ENCODE assay signal across 21 mouse cellular contexts in genomic region chr19:36539311-36539710, GRCm38 (mm10). TPM values are rescaled to one million over a fixed set of nuclear protein-coding genes. Genes with fewer than 3 reads are reported as not detected.
DNase-seq lines count a peak whose midpoint lies in the region; ATAC-seq lines count a peak whose summit lies in the region.
"Had no signal": no experiment of that assay in that cellular context is flagged by ENCODE, and none has a peak within 500 bp of the region (broad histone marks: within the 10 kb centered on the region; RNA-seq: fewer than 3 reads in every experiment).

No protein-coding gene starts in this region.

- no peak overlapping the region for H3K4me3 ChIP-seq in intestine, embryonic 15.5 days (replicated peaks)
- H3K4me3 ChIP-seq: embryonic facial prominence, embryonic 10.5 days; embryonic facial prominence, embryonic 13.5 days; erythroblast, embryonic 14.5 days; forebrain, embryonic 12.5 days; forebrain, embryonic 15.5 days; heart, embryonic 12.5 days; heart, embryonic 15.5 days; hindbrain, embryonic 10.5 days; hindbrain, embryonic 13.5 days had no signal

- H3K4me2 ChIP-seq in intestine, embryonic 15.5 days (replicated peaks) = no peak overlapping the region
- H3K4me2 ChIP-seq: embryonic facial prominence, embryonic 13.5 days; forebrain, embryonic 12.5 days; forebrain, embryonic 15.5 days; hindbrain, embryonic 13.5 days had no signal

- no peak overlapping the region for H3K27ac ChIP-seq in intestine, embryonic 15.5 days
- H3K27ac ChIP-seq: embryonic facial prominence, embryonic 10.5 days; embryonic facial prominence, embryonic 13.5 days; forebrain, embryonic 12.5 days; forebrain, embryonic 15.5 days; hindbrain, embryonic 10.5 days; hindbrain, embryonic 13.5 days had no signal

- no peak overlapping the region for H3K9ac ChIP-seq in intestine, embryonic 15.5 days
- H3K9ac ChIP-seq: embryonic facial prominence, embryonic 13.5 days; forebrain, embryonic 12.5 days; forebrain, embryonic 15.5 days; heart, embryonic 12.5 days; heart, embryonic 15.5 days; hindbrain, embryonic 13.5 days had no signal

- no peaks in the 10 kb centered on the region for H3K9me3 ChIP-seq in intestine, embryonic 15.5 days
- H3K9me3 ChIP-seq: embryonic facial prominence, embryonic 10.5 days; embryonic facial prominence, embryonic 13.5 days; forebrain, embryonic 12.5 days; forebrain, embryonic 15.5 days; G1E; heart, embryonic 12.5 days; heart, embryonic 15.5 days; hindbrain, embryonic 10.5 days; hindbrain, embryonic 13.5 days had no signal

- no peaks in the 10 kb centered on the region for H3K36me3 ChIP-seq in intestine, embryonic 15.5 days
- H3K36me3 ChIP-seq: embryonic facial prominence, embryonic 10.5 days; embryonic facial prominence, embryonic 13.5 days; forebrain, embryonic 12.5 days; forebrain, embryonic 15.5 days; G1E; heart, embryonic 12.5 days; heart, embryonic 15.5 days; hindbrain, embryonic 10.5 days; hindbrain, embryonic 13.5 days had no signal

- WGBS in intestine, embryonic 15.5 days = 93% methylated on average over 2 of the region's 2 CpGs

- peak; percentile 72 for ATAC-seq in activated CD4-positive, CD25-positive, alpha-beta regulatory T cell, adult 4 months
- ATAC-seq in intestine, embryonic 15.5 days = no peak
- ATAC-seq: forebrain, embryonic 15.5 days; Patski had no signal

- peak; percentile 23 for DNase-seq in thymus, postnatal 0 days (ENCODE audit: low spot score)
- no peak for DNase-seq in thymus, adult 18-20 months
- peak; percentile 48 for DNase-seq in naive thymus-derived CD4-positive, alpha-beta T cell, adult 2 months (ENCODE audit: low read depth)
- DNase-seq in testis, postnatal 10 days (ENCODE audit: low spot score) = no peak
- DNase-seq: adrenal gland, adult 8-10 months; cerebellum, adult 11-12 months; gastrocnemius, postnatal 25 days had no signal

- H3K27me3 ChIP-seq in intestine, embryonic 15.5 days (replicated peaks) = no peaks in the 10 kb centered on the region
- H3K27me3 ChIP-seq: CH12.LX; forebrain, embryonic 15.5 days; heart, embryonic 15.5 days had no signal

- H3K4me1 ChIP-seq in intestine, embryonic 15.5 days (replicated peaks) = peaks cover 6% of the 10 kb centered on the region

RNA-seq across cellular contexts. Expression of gene Hectd2, which starts 15.1 kb away (rescaled TPM):
- polyA plus RNA-seq in thymus, postnatal 0 days (2015; fragmentation: Nextera tagmentation; extraction: Ambion mirVana) = 3.1 and 3.3 TPM in 2 replicates
- 1 to 10 TPM in 1 of 2 experiments, under 1 TPM in 1; 0.63 to 1.5 TPM for polyA plus RNA-seq in activated CD4-positive, CD25-positive, alpha-beta regulatory T cell, adult 4 months (2017; shearing (Covaris generic))
- 1.9 and 2.2 TPM in 2 replicates for polyA plus RNA-seq in intestine, embryonic 15.5 days (2015; fragmentation: Nextera tagmentation; extraction: Ambion mirVana)
- polyA plus RNA-seq: erythroblast, embryonic 14.5 days had no signal

Comparison
In these comparisons a context has a peak if more than half of its experiments do, and no peak if none do; other contexts are left out.
1. DNase-seq: peak in thymus, postnatal 0 days (single experiment) and naive thymus-derived CD4-positive, alpha-beta T cell, adult 2 months (single experiment); none in thymus, adult 18-20 months (0 of 2) and testis, postnatal 10 days (single experiment).